ENCODE assay signal across 22 mouse cellular contexts in the genomic region with DNA sequence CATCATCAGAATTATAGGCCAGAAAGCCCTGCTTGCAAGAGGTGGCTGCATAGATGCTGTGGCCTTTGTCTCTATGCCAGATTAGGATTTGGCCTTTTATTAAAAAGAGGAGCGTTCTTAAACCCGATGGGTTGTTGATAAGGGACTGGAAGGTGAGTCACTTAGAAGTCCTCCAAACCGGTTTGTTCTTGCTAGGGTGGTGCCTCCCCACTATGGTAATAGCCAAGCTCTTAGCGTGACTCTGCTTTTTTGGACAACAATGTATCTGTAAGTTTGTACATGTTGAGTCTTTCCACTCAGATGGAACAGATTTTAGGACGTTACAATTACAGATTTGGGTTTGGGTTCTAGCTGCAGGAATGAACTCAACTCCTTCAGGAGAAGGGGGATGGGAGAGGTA. TPM values are rescaled to one million over a fixed set of nuclear protein-coding genes. Genes with fewer than 3 reads are reported as not detected.
DNase-seq lines count a peak whose midpoint lies in the region; ATAC-seq lines count a peak whose summit lies in the region.
"Had no signal": no experiment of that assay in that cellular context is flagged by ENCODE, and none has a peak within 500 bp of the region (broad histone marks: within the 10 kb centered on the region; RNA-seq: fewer than 3 reads in every experiment).

No protein-coding gene starts in this region.

- H3K4me1 ChIP-seq in embryonic facial prominence, embryonic 10.5 days, result no peaks in the 10 kb centered on the region
- H3K4me1 ChIP-seq in neural tube, embryonic 12.5 days, result peaks cover 80% of the 10 kb centered on the region
- H3K4me1 ChIP-seq: midbrain, embryonic 13.5 days had no signal

- H3K4me3 ChIP-seq in embryonic facial prominence, embryonic 10.5 days, result no peak overlapping the region
- peak overlapping the region; percentile 39; the same call in 1 of the 2 replicates for H3K4me3 ChIP-seq in neural tube, embryonic 12.5 days
- H3K4me3 ChIP-seq: embryonic facial prominence, embryonic 13.5 days; layer of hippocampus, adult 2 months; midbrain, embryonic 13.5 days had no signal

- peaks cover 100% of the 10 kb centered on the region for H3K27me3 ChIP-seq in embryonic facial prominence, embryonic 10.5 days (replicated peaks; ENCODE audit: low read depth, poor library complexity, severe bottlenecking)
- no peaks in the 10 kb centered on the region for H3K27me3 ChIP-seq in neural tube, embryonic 12.5 days (replicated peaks)

- H3K27ac ChIP-seq in embryonic facial prominence, embryonic 10.5 days (replicated peaks), result no peak overlapping the region
- H3K27ac ChIP-seq in neural tube, embryonic 12.5 days, result no peak overlapping the region
- H3K27ac ChIP-seq: embryonic facial prominence, embryonic 13.5 days; layer of hippocampus, adult 2 months; midbrain, embryonic 13.5 days had no signal

- H3K9ac ChIP-seq in neural tube, embryonic 12.5 days, result peak overlapping the region; percentile 88
- H3K9ac ChIP-seq: embryonic facial prominence, embryonic 13.5 days; midbrain, embryonic 13.5 days had no signal

- ATAC-seq in neural tube, embryonic 12.5 days (ENCODE audit: low FRiP score, low read depth), result no peak
- ATAC-seq: midbrain, embryonic 13.5 days had no signal

- H3K4me2 ChIP-seq in neural tube, embryonic 12.5 days (replicated peaks), result peak overlapping the region; percentile 86
- H3K4me2 ChIP-seq: embryonic facial prominence, embryonic 13.5 days; heart, embryonic 11.5 days; midbrain, embryonic 13.5 days had no signal

- H3K9me3 ChIP-seq in embryonic facial prominence, embryonic 10.5 days, result no peaks in the 10 kb centered on the region
- H3K9me3 ChIP-seq in neural tube, embryonic 12.5 days, result no peaks in the 10 kb centered on the region
- H3K9me3 ChIP-seq: embryonic facial prominence, embryonic 13.5 days; midbrain, embryonic 13.5 days had no signal

- H3K36me3 ChIP-seq in embryonic facial prominence, embryonic 10.5 days (replicated peaks), result no peaks in the 10 kb centered on the region
- H3K36me3 ChIP-seq in neural tube, embryonic 12.5 days, result no peaks in the 10 kb centered on the region
- H3K36me3 ChIP-seq: embryonic facial prominence, embryonic 13.5 days; midbrain, embryonic 13.5 days had no signal

- 10% methylated on average over 5 of the region's 5 CpGs for WGBS in embryonic facial prominence, embryonic 10.5 days
- WGBS in neural tube, embryonic 12.5 days, result 7% methylated on average over 5 of the region's 5 CpGs

- DNase-seq in embryo, embryonic 10.5 days (ENCODE audit: low spot score), result peak; percentile 40
- no peak for DNase-seq in embryo, embryonic 10 days (ENCODE audit: low spot score)
- DNase-seq in 416B (ENCODE audit: low read depth), result peak; percentile 10
- DNase-seq in embryonic facial prominence, embryonic 10.5 days (ENCODE audit: low spot score), result peak; percentile 8
- DNase-seq in adrenal gland, postnatal 4 days (ENCODE audit: low spot score in 2 of 2), result no peak
- DNase-seq in Muller cell, postnatal 12 days (ENCODE audit: inconsistent ontology term), result no peak
- DNase-seq in left cerebral cortex, adult 9 months (ENCODE audit: low spot score in 2 of 2), result no peak
- DNase-seq: adrenal gland, postnatal 14 days; cerebellum, adult 9-11 months; lung, adult 18-20 months; lung, postnatal 4 days; retina, postnatal 1 day; spleen, adult 18-20 months; thymus, postnatal 4 days had no signal

RNA-seq across cellular contexts. Expression of gene Hoxc4, which starts 22.9 kb away (rescaled TPM):
- polyA plus RNA-seq in embryonic facial prominence, embryonic 10.5 days (2016; fragmentation: Nextera tagmentation; extraction: Ambion mirVana), result 0.11 and 0.16 TPM in 2 replicates
- 69.5 and 77.4 TPM in 2 replicates for polyA plus RNA-seq in neural tube, embryonic 12.5 days (2016; fragmentation: Nextera tagmentation; extraction: Ambion mirVana)
- total RNA-seq in adrenal gland, postnatal 4 days (2021), result 10 to 100 TPM; 11.3 to 13.4 TPM
- total RNA-seq: layer of hippocampus, adult 2 months; left cerebral cortex, adult 8-10 months had no signal
- polyA plus RNA-seq: forebrain, embryonic 11.5 days had no signal

RNA-seq across cellular contexts. Expression of gene Hoxc6, which starts 43.6 kb away (rescaled TPM):
- not detected in 2 replicates for polyA plus RNA-seq in embryonic facial prominence, embryonic 10.5 days (2016; fragmentation: Nextera tagmentation; extraction: Ambion mirVana)
- 68.8 and 77.1 TPM in 2 replicates for polyA plus RNA-seq in neural tube, embryonic 12.5 days (2016; fragmentation: Nextera tagmentation; extraction: Ambion mirVana)
- total RNA-seq in adrenal gland, postnatal 4 days (2021), result 10 to 100 TPM; 40.3 to 41.5 TPM
- total RNA-seq: hematopoietic stem cell, adult 5-6 weeks; layer of hippocampus, adult 2 months; left cerebral cortex, adult 8-10 months had no signal
- polyA plus RNA-seq: embryonic facial prominence, embryonic 13.5 days; forebrain, embryonic 11.5 days; midbrain, embryonic 13.5 days had no signal

RNA-seq across cellular contexts. Expression of gene Hoxc8, which starts 51.2 kb away (rescaled TPM):
- polyA plus RNA-seq in embryonic facial prominence, embryonic 10.5 days (2016; fragmentation: Nextera tagmentation; extraction: Ambion mirVana), result not detected in 2 replicates
- 44.5 and 65.6 TPM in 2 replicates for polyA plus RNA-seq in neural tube, embryonic 12.5 days (2016; fragmentation: Nextera tagmentation; extraction: Ambion mirVana)
- total RNA-seq in adrenal gland, postnatal 4 days (2021), result 10 to 100 TPM; 22.2 to 22.7 TPM
- total RNA-seq: hematopoietic stem cell, adult 5-6 weeks; layer of hippocampus, adult 2 months; left cerebral cortex, adult 8-10 months had no signal
- polyA plus RNA-seq: embryonic facial prominence, embryonic 13.5 days; forebrain, embryonic 11.5 days; midbrain, embryonic 13.5 days had no signal

Comparison
In these comparisons a context has a peak if more than half of its experiments do, and no peak if none do; other contexts are left out.
1. DNase-seq: peak in embryo, embryonic 10.5 days (single experiment), 416B (single experiment) and embryonic facial prominence, embryonic 10.5 days (single experiment); none in embryo, embryonic 10 days (single experiment), adrenal gland, postnatal 4 days (0 of 2), Muller cell, postnatal 12 days (single experiment) and left cerebral cortex, adult 9 months (0 of 2).
2. RNA of gene Hoxc4, which starts 22.9 kb away (polyA plus RNA-seq): 69.5 to 77.4 TPM in neural tube, embryonic 12.5 days; 0.11 to 0.16 TPM in embryonic facial prominence, embryonic 10.5 days; every median in the first group is over 10 times any median in the second.
3. RNA of gene Hoxc6, which starts 43.6 kb away (polyA plus RNA-seq): 68.8 to 77.1 TPM in neural tube, embryonic 12.5 days; not detected in embryonic facial prominence, embryonic 10.5 days; every median in the first group is over 10 times any median in the second.
4. RNA of gene Hoxc8, which starts 51.2 kb away (polyA plus RNA-seq): 44.5 to 65.6 TPM in neural tube, embryonic 12.5 days; not detected in embryonic facial prominence, embryonic 10.5 days; every median in the first group is over 10 times any median in the second.